Mouse (Mus musculus) neural tube, embryonic 12.5 days (tissue): ENCODE measurements around the gene Smco3. TPM values are rescaled to one million over a fixed set of nuclear protein-coding genes. Genes with fewer than 3 reads are reported as not detected.

Experiments
- ATAC-seq: fragments of 200-750 bp; cut with Nextera tagmentation; 2 replicates; pipeline ENCODE4 v1.8.0; 2017; ENCODE audit warnings: low read depth, mild to moderate bottlenecking, moderate TSS enrichment, moderate library complexity; ENCODE audit not compliant: low FRiP score
- H3K27ac ChIP-seq: fragments of 300-500 bp; sonication (generic); 2 replicates; pipeline ENCODE4 v1.5.1; 2016
- H3K27me3 ChIP-seq: fragments of 300-500 bp; sonication (generic); replicated peaks from 2 replicates; pipeline ENCODE4 v1.6.1; 2016; ENCODE audit warnings: mild to moderate bottlenecking
- H3K36me3 ChIP-seq: fragments of 300-500 bp; sonication (generic); 2 replicates; pipeline ENCODE4 v1.6.1; 2016; ENCODE audit warnings: mild to moderate bottlenecking
- H3K4me1 ChIP-seq: fragments of 300-500 bp; sonication (generic); 2 replicates; pipeline ENCODE4 v1.6.1; 2016
- H3K4me2 ChIP-seq: fragments of 300-500 bp; sonication (generic); replicated peaks from 2 replicates; pipeline ENCODE4 v1.6.1; 2016; ENCODE audit warnings: mild to moderate bottlenecking
- H3K4me3 ChIP-seq: fragments of 300-500 bp; sonication (generic); 2 replicates; pipeline ENCODE4 v1.5.1; 2016
- H3K9ac ChIP-seq: fragments of 300-500 bp; sonication (generic); 2 replicates; pipeline ENCODE4 v1.6.1; 2016; ENCODE audit warnings: mild to moderate bottlenecking
- H3K9me3 ChIP-seq: fragments of 300-500 bp; sonication (generic); 2 replicates; pipeline ENCODE4 v1.6.1; 2016; ENCODE audit warnings: mild to moderate bottlenecking
- WGBS: fragments of 180-500 bp; shearing (Covaris S2); methylation state at CpG from one replicate; pipeline ENCODE4 v1.1.7; 2016; 5-methylcytosine and 5-hydroxymethylcytosine counted together
- microRNA-seq: library from miRNA; unstranded; fragments of <30 nt; microRNA quantifications from one replicate; pipeline ENCODE4, GENCODE M21; 2017
- polyA plus RNA-seq: library from polyadenylated mRNA; unstranded; fragments of >200 nt; fragmentation: Nextera tagmentation; extraction: Ambion mirVana; gene quantifications from 2 replicates; pipeline ENCODE4 v1.2.1, GENCODE M21; 2016

Gene Smco3
- polyA plus RNA-seq, 1 experiment from 2014 or later: 1.5 TPM

- 75% methylated on average over 20 of the region's 20 CpGs for WGBS
- Histone ChIP-seq H3K4me3 (no peak within 1 kb of the TSS), H3K9ac (no peak within 1 kb of the TSS), H3K4me1 (no peaks in the 10 kb centered on the region), H3K4me2 (no peak within 1 kb of the TSS), H3K36me3 (no peaks in the 10 kb centered on the region), H3K27me3 (no peaks in the 10 kb centered on the region), H3K9me3 (no peaks in the 10 kb centered on the region), H3K27ac (no peak within 1 kb of the TSS)
- no peak for ATAC-seq
Observed at GRCm38 (mm10) chr6:136781377-136781986, 53.8 kb downstream of the Smco3 start, which contains the start of gene Gucy2c. TSS of gene Gucy2c (minus strand) at chr6:136781765.

Small RNAs within 50 kb of the gene (microRNA-seq; reads per million reads assigned to microRNA genes)
- not detected for gene Gm44364

Other genes with a start within 250 kb of the Smco3 start
- 1.3 and 2.0 TPM in 2 replicates for gene Plbd1, start 173.5 kb downstream of the Smco3 start, polyA plus RNA-seq
- 0.20 and 0.41 TPM in 2 replicates for gene Gucy2c, start 53.7 kb downstream of the Smco3 start, polyA plus RNA-seq
- 0.45 and 0.67 TPM in 2 replicates for gene Hist4h4, start 31.0 kb downstream of the Smco3 start, polyA plus RNA-seq
- gene H2afj, start 27.2 kb downstream of the Smco3 start, polyA plus RNA-seq: 123 and 127 TPM in 2 replicates
- gene BC049715, start 7.8 kb downstream of the Smco3 start, polyA plus RNA-seq: 1.1 and 3.7 TPM in 2 replicates
- 113 and 115 TPM in 2 replicates for gene Wbp11, start 7.2 kb downstream of the Smco3 start, polyA plus RNA-seq
- 0.51 and 0.86 TPM in 2 replicates for gene Art4, start 22.3 kb upstream of the Smco3 start, polyA plus RNA-seq
- 8.8 and 13.0 TPM in 2 replicates for gene Mgp, start 40.4 kb upstream of the Smco3 start, polyA plus RNA-seq
- gene Erp27, start 86.7 kb upstream of the Smco3 start, polyA plus RNA-seq: not detected in 2 replicates
- gene Pde6h, start 88.4 kb upstream of the Smco3 start, polyA plus RNA-seq: not detected in 2 replicates
- gene Arhgdib, start 106.4 kb upstream of the Smco3 start, polyA plus RNA-seq: 21.6 and 22.7 TPM in 2 replicates